Mouse (Mus musculus): ENCODE results near the gene Chfr.

- TF ChIP-seq EP300 (IDR thresholded peaks at IDR 0.05; ENCODE audit: low read depth) (no peak), CTCF (IDR thresholded peaks at IDR 0.05; ENCODE audit: low read depth) (no peak)
These were observed 41.4 kb upstream of the Chfr start, which contains the start of gene Gm35315 for GRCm38 (mm10) chr5:110094030-110094846.
